Mouse (Mus musculus) bone marrow macrophage, adult 2 months (primary cell): ENCODE results near the gene Myh9.

Source experiments
- CTCF ChIP-seq: IDR thresholded peaks from 2 replicates; pipeline ENCODE4 v1.5.1; 2012; ENCODE audit warnings: low read depth, mild to moderate bottlenecking, low read length, moderate library complexity
- POLR2A ChIP-seq: IDR thresholded peaks from 2 replicates; pipeline ENCODE4 v1.6.1; 2012; ENCODE audit warnings: mild to moderate bottlenecking, low read depth, low read length, borderline replicate concordance

DNA sequence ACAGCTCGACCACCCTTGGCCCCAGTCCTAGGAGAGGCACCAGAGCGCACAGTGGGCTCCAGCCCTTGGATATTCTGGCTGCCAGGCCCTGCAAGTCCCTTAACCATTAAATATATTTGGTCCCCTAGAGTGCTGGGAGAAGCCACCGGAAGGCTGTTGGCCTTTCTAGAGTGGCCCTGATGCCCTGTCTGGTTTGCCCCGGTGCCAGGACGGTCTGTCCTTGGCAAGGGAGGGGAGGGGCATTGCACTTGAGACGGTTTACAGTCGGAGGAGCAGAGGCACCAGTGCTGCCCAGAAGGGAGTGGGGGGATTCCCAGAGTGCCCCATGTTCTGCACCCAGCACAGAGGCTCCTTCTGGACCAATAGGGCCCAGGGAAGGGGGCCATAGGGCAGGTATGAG lies 80.9 kb downstream of the Myh9 start:
- no peak for TF ChIP-seq POLR2A
- no peak for TF ChIP-seq CTCF
